Mouse (Mus musculus) urinary bladder, postnatal 10 days (tissue): ENCODE results near the gene Adi1.

Source experiments
- DNase-seq: peaks from one replicate; pipeline ENCODE4 v3.0.0; 2022; ENCODE audit warnings: low spot score

Adi1 gene

GRCm38 (mm10) chr12:28694231-28694630 is 19.2 kb downstream of the Adi1 start:
- no peak for DNase-seq

GRCm38 (mm10) chr12:28694776-28695175 is 19.7 kb downstream of the Adi1 start:
- no peak for DNase-seq

- no peak for DNase-seq
These were observed 23.0 kb downstream of the Adi1 start for GRCm38 (mm10) chr12:28697821-28698595.

GRCm38 (mm10) chr12:28699086-28699485 is 24.1 kb downstream of the Adi1 start:
- DNase-seq: no peak

- no peak for DNase-seq
These were observed 24.6 kb downstream of the Adi1 start for GRCm38 (mm10) chr12:28699656-28700055.

GRCm38 (mm10) chr12:28700101-28700511 is 25.1 kb downstream of the Adi1 start:
- DNase-seq: no peak

GRCm38 (mm10) chr12:28700561-28701025 is 25.6 kb downstream of the Adi1 start:
- DNase-seq: no peak

- DNase-seq: no peak
These were observed 26.3 kb downstream of the Adi1 start for GRCm38 (mm10) chr12:28701302-28701701.

GRCm38 (mm10) chr12:28704381-28704780 is 29.4 kb downstream of the Adi1 start:
- DNase-seq: no peak

- DNase-seq: no peak
These were observed 30.2 kb downstream of the Adi1 start for GRCm38 (mm10) chr12:28705204-28705603.

GRCm38 (mm10) chr12:28708154-28708553 is 33.1 kb downstream of the Adi1 start:
- DNase-seq: no peak

GRCm38 (mm10) chr12:28710566-28711185 is 35.6 kb downstream of the Adi1 start:
- DNase-seq: no peak

- DNase-seq: no peak
These were observed 40.0 kb downstream of the Adi1 start for GRCm38 (mm10) chr12:28714822-28715632.

GRCm38 (mm10) chr12:28717066-28717465 is 42.0 kb downstream of the Adi1 start:
- no peak for DNase-seq

GRCm38 (mm10) chr12:28718106-28718505 is 43.1 kb downstream of the Adi1 start:
- no peak for DNase-seq

- DNase-seq: no peak
These were observed 49.3 kb downstream of the Adi1 start for GRCm38 (mm10) chr12:28724366-28724765.

GRCm38 (mm10) chr12:28726204-28726603 is 51.2 kb downstream of the Adi1 start:
- DNase-seq: no peak

- DNase-seq: no peak
These were observed 52.0 kb downstream of the Adi1 start for GRCm38 (mm10) chr12:28727061-28727460.
